Mouse (Mus musculus) G1E (cell line): Measurements from ENCODE around the gene Nck2. TPM values are rescaled to one million over a fixed set of nuclear protein-coding genes. Genes with fewer than 3 reads are reported as not detected.

Experiments
- ATAC-seq: 2 replicates; pipeline ENCODE4 v1.8.0; 2016; ENCODE audit warnings: mild to moderate bottlenecking; ENCODE audit not compliant: insufficient number of reproducible peaks, poor library complexity, low FRiP score, severe bottlenecking; ENCODE audit errors: extremely low read depth
- DNase-seq: peaks from one replicate; pipeline ENCODE4 v3.0.0; 2012; ENCODE audit warnings: low spot score
- H3K27me3 ChIP-seq: 2 replicates; pipeline ENCODE4 v1.6.1; 2012; ENCODE audit warnings: mild to moderate bottlenecking, low read length, inconsistent platforms; ENCODE audit not compliant: insufficient read depth
- H3K36me3 ChIP-seq: replicated peaks from 2 replicates; pipeline ENCODE3; 2012; ENCODE audit warnings: mild to moderate bottlenecking, inconsistent platforms
- H3K4me1 ChIP-seq: 2 replicates; pipeline ENCODE4 v1.6.1; 2012; ENCODE audit warnings: low read depth, low read length, inconsistent platforms, mixed read lengths; ENCODE audit not compliant: insufficient read depth
- H3K4me3 ChIP-seq: 2 replicates; pipeline ENCODE4 v1.5.1; 2012; ENCODE audit warnings: low read depth, mild to moderate bottlenecking, inconsistent platforms, low read length, moderate library complexity, mixed read lengths
- H3K9me3 ChIP-seq: replicated peaks from 2 replicates; pipeline ENCODE4 v1.6.1; 2012; ENCODE audit warnings: inconsistent platforms
- CTCF ChIP-seq: IDR thresholded peaks from 2 replicates; pipeline ENCODE4 v1.5.1; 2012; ENCODE audit warnings: low read depth, low read length, inconsistent platforms, mixed read lengths
- GATA1 ChIP-seq: IDR thresholded peaks from 2 replicates; pipeline ENCODE4 v1.6.1; 2012; ENCODE audit warnings: borderline replicate concordance, low read length, inconsistent platforms, mixed read lengths
- GATA2 ChIP-seq: IDR thresholded peaks from 2 replicates; pipeline ENCODE4 v1.6.1; 2012; ENCODE audit warnings: low read depth, low read length, inconsistent platforms, borderline replicate concordance
- POLR2AphosphoS5 ChIP-seq: IDR thresholded peaks from 2 replicates; pipeline ENCODE4 v1.6.1; 2012; ENCODE audit warnings: low read depth, low read length, inconsistent platforms; ENCODE audit not compliant: insufficient replicate concordance
- TAL1 ChIP-seq: conservative IDR thresholded peaks from 2 replicates; pipeline ENCODE4 v1.6.1; 2012; ENCODE audit warnings: low read depth, low read length, inconsistent platforms, mixed read lengths
- polyA plus RNA-seq: library from polyadenylated mRNA; stranded (reverse); fragments of >175 nt; gene quantifications from 2 replicates; pipeline ENCODE4 v1.2.3, GENCODE M21; 2012
- total RNA-seq, 2 experiments: library from RNA; stranded (forward) in 1 of 2; stranded (reverse) in 1 of 2; fragments of 200-1000 nt in 1 of 2; fragments of >200 nt in 1 of 2; fragmentation: Nextera tagmentation in 1 of 2; gene quantifications; 2 replicates each; pipeline ENCODE4 v1.2.3; 2014 to 2017

The Nck2 gene
- total and polyA plus RNA-seq, 3 experiments = 45.3 to 101 (median 54.4) TPM

GRCm38 (mm10) chr1:43574793-43575304 is 130.5 kb downstream of the Nck2 start:
- no peak for DNase-seq
- Histone ChIP-seq H3K27me3 (no peaks in the 10 kb centered on the region), H3K4me1 (peaks cover 7% of the 10 kb centered on the region), H3K36me3 (peaks cover 17% of the 10 kb centered on the region), H3K4me3 (no peak overlapping the region), H3K9me3 (no peaks in the 10 kb centered on the region)
- no peak for ATAC-seq
- TF ChIP-seq GATA2 (no peak), GATA1 (no peak), CTCF (no peak), POLR2AphosphoS5 (no peak), TAL1 (no peak)

- ATAC-seq (no peak), DNase-seq (no peak)
- H3K4me1 ChIP-seq = peaks cover 7% of the 10 kb centered on the region
- no peaks in the 10 kb centered on the region for H3K27me3 ChIP-seq
- no peaks in the 10 kb centered on the region for H3K9me3 ChIP-seq
- H3K4me3 ChIP-seq = no peak overlapping the region
- TF ChIP-seq TAL1 (no peak), GATA2 (no peak), POLR2AphosphoS5 (no peak)
- H3K36me3 ChIP-seq = peaks cover under 1% of the 10 kb centered on the region
These were observed 133.0 kb downstream of the Nck2 start for GRCm38 (mm10) chr1:43577371-43577770.

GRCm38 (mm10) chr1:43583564-43583963 is 139.2 kb downstream of the Nck2 start:
- DNase-seq (no peak), ATAC-seq (no peak)
- Histone ChIP-seq H3K36me3 (no peaks in the 10 kb centered on the region), H3K4me3 (no peak overlapping the region), H3K27me3 (no peaks in the 10 kb centered on the region), H3K9me3 (no peaks in the 10 kb centered on the region), H3K4me1 (no peaks in the 10 kb centered on the region)
- TF ChIP-seq TAL1 = no peak
- no peak for TF ChIP-seq POLR2AphosphoS5
- TF ChIP-seq CTCF = no peak
- no peak for TF ChIP-seq GATA1
- no peak for TF ChIP-seq GATA2

GRCm38 (mm10) chr1:43589001-43589400 is 144.6 kb downstream of the Nck2 start:
- DNase-seq = no peak
- TF ChIP-seq TAL1 (no peak), GATA1 (no peak), CTCF (no peak), GATA2 (no peak), POLR2AphosphoS5 (no peak)
- ATAC-seq = no peak
- H3K27me3 ChIP-seq = peaks cover 3% of the 10 kb centered on the region; the same call in 1 of the 2 replicates
- no peaks in the 10 kb centered on the region for H3K9me3 ChIP-seq
- peaks cover 8% of the 10 kb centered on the region; the same call in 1 of the 2 replicates for H3K4me1 ChIP-seq
- no peak overlapping the region for H3K4me3 ChIP-seq
- no peaks in the 10 kb centered on the region for H3K36me3 ChIP-seq

- H3K4me1 ChIP-seq = peaks cover 8% of the 10 kb centered on the region; the same call in 1 of the 2 replicates
- TF ChIP-seq TAL1 (no peak), GATA1 (no peak), GATA2 (no peak), POLR2AphosphoS5 (no peak), CTCF (no peak)
- H3K36me3 ChIP-seq = no peaks in the 10 kb centered on the region
- ATAC-seq (no peak), DNase-seq (no peak)
- H3K9me3 ChIP-seq = no peaks in the 10 kb centered on the region
- peaks cover 8% of the 10 kb centered on the region; the same call in 1 of the 2 replicates for H3K27me3 ChIP-seq
- H3K4me3 ChIP-seq = no peak overlapping the region
These were observed 145.5 kb downstream of the Nck2 start for GRCm38 (mm10) chr1:43589910-43590309.

- no peak for ATAC-seq
- H3K4me1 ChIP-seq = peaks cover 8% of the 10 kb centered on the region; the same call in 1 of the 2 replicates
- no peaks in the 10 kb centered on the region for H3K36me3 ChIP-seq
- no peak for DNase-seq
- H3K27me3 ChIP-seq = peaks cover 11% of the 10 kb centered on the region
- no peak overlapping the region for H3K4me3 ChIP-seq
- no peak for TF ChIP-seq GATA1
- no peak for TF ChIP-seq POLR2AphosphoS5
- no peak for TF ChIP-seq GATA2
- no peak for TF ChIP-seq CTCF
- TF ChIP-seq TAL1 = no peak
- H3K9me3 ChIP-seq = no peaks in the 10 kb centered on the region
These were observed 146.3 kb downstream of the Nck2 start for GRCm38 (mm10) chr1:43590727-43591126.

- Histone ChIP-seq H3K4me3 (no peak overlapping the region), H3K9me3 (no peaks in the 10 kb centered on the region), H3K36me3 (no peaks in the 10 kb centered on the region), H3K27me3 (peaks cover 18% of the 10 kb centered on the region), H3K4me1 (peaks cover 8% of the 10 kb centered on the region; the same call in 1 of the 2 replicates)
- ATAC-seq (no peak), DNase-seq (no peak)
- no peak for TF ChIP-seq GATA2
- no peak for TF ChIP-seq GATA1
- TF ChIP-seq POLR2AphosphoS5 = no peak
- TF ChIP-seq CTCF = no peak
- TF ChIP-seq TAL1 = no peak
These were observed 148.7 kb downstream of the Nck2 start for GRCm38 (mm10) chr1:43593069-43593468.
